Mouse (Mus musculus) testis, adult 2 months (tissue): ENCODE measurements around the gene Lsm6. TPM values are rescaled to one million over a fixed set of nuclear protein-coding genes. Genes with fewer than 3 reads are reported as not detected.

Experiments used
- H3K27ac ChIP-seq: fragments of 200-500 bp; 2 replicates; pipeline ENCODE4 v1.5.1; 2012; ENCODE audit warnings: low read depth, low read length; ENCODE audit not compliant: control insufficient read depth, insufficient read depth
- H3K27me3 ChIP-seq: fragments of 200-500 bp; 2 replicates; pipeline ENCODE4 v1.6.1; 2012; ENCODE audit warnings: mild to moderate bottlenecking, low read length, moderate library complexity; ENCODE audit not compliant: control insufficient read depth, insufficient read depth
- H3K36me3 ChIP-seq: fragments of 200-500 bp; 2 replicates; pipeline ENCODE4 v1.6.1; 2012; ENCODE audit warnings: mild to moderate bottlenecking, low read length; ENCODE audit not compliant: control insufficient read depth, insufficient read depth
- H3K4me1 ChIP-seq: fragments of 200-500 bp; 2 replicates; pipeline ENCODE4 v1.6.1; 2012; ENCODE audit warnings: low read length; ENCODE audit not compliant: control insufficient read depth, insufficient read depth
- H3K4me3 ChIP-seq: fragments of 200-500 bp; 2 replicates; pipeline ENCODE4 v1.5.1; 2012; ENCODE audit warnings: low read depth, mild to moderate bottlenecking, low read length, moderate library complexity, mixed read lengths; ENCODE audit not compliant: control insufficient read depth
- CTCF ChIP-seq: fragments of 200-500 bp; IDR thresholded peaks from 2 replicates; pipeline ENCODE4 v1.5.1; 2012; ENCODE audit warnings: low read depth, mild to moderate bottlenecking, inconsistent platforms, low read length, moderate library complexity; ENCODE audit not compliant: control insufficient read depth, insufficient read depth, insufficient replicate concordance
- POLR2A ChIP-seq: fragments of 200-500 bp; IDR thresholded peaks from 2 replicates; pipeline ENCODE4 v1.6.1; 2012; ENCODE audit warnings: low read depth, mild to moderate bottlenecking, inconsistent platforms, low read length, moderate library complexity; ENCODE audit not compliant: control insufficient read depth
- polyA plus RNA-seq: library from polyadenylated mRNA; depleted of rRNA; stranded (reverse); fragments of >200 nt; gene quantifications from 2 replicates; pipeline ENCODE4 v1.2.3, GENCODE M21; 2012; rRNA removed

The Lsm6 gene
- polyA plus RNA-seq: 4.5 and 8.4 TPM in 2 replicates

DNA sequence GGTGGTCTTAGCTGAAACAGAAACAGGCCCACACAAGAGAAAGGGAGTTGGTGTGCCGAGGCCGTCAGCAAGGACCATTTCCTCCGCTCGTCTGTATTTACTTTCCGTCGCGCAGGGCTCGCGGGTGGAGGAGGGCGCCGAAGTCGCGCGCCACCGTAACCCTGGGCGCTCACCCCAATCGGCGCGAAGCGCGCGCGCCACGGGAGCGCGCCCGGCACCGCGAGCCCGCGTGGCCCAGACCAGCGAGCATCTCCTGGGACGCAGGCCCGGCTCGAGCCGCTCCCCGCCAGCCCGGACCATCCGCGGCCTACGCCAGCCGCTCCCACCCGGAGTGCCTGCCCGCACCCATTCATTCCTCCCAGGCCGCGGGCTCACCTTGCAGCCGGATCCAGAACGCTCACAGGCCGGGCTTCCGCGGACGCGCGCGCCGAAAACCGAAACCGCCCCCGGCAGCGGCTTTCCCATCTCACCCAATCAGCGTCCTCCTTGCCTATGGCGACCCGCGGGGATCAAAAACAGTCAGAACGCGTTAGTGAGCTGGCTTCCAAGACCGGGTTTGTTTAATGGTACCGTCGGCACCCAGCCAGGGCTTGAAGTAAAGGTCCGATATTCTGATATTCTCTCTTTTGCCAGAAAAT is at the start of gene Lsm6:
Lsm6 (minus strand) TSS at position 468 of the 638 bp plus-strand sequence.
- no peaks in the 10 kb centered on the region; the same call in 1 of the 2 replicates for H3K4me1 ChIP-seq
- peak within 1 kb of the TSS; percentile 99 for H3K27ac ChIP-seq
- H3K27me3 ChIP-seq: no peaks in the 10 kb centered on the region
- peaks cover 1% of the 10 kb centered on the region; the same call in 1 of the 2 replicates for H3K36me3 ChIP-seq
- H3K4me3 ChIP-seq: peak within 1 kb of the TSS; percentile 99
- TF ChIP-seq POLR2A (no peak), CTCF (no peak)

DNA sequence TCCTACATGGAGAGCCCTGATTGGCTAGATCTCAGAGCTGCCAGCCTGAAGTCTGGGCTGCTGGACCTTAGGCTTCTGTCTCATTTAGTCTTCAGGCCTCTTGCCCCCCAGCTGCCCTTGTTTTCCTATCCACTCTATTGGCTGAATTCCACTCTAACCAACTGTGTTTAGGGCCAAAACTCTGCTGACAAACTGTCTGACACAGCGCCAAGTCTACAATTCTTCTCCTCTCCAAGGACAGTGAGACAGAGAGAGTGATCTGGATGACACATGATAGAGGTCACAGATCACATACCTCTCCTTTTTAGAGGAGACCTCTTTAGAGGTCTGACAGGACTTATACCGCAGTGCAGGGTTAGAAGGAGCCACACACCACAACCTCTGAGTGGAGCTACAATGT is 46.1 kb upstream of the Lsm6 start:
- H3K36me3 ChIP-seq: no peaks in the 10 kb centered on the region

DNA sequence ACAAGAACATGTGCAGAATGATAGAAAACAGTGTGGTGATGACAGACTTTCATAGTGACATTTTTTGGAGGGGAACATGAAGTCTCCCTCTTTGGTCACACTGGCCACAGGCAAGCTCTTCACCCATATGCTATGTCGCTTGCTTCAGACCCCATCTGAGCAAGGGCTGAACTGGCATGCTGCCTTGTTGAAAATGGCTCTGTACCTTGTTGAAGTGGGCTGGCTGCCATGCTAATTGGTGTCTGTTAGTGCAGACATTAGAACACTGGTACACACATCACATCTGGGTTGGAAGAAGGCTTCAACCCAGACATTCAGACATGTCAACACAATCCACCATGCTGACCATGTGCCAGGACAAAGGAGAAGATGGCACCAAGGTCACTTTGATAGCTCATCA is 42.1 kb upstream of the Lsm6 start:
- Histone ChIP-seq H3K36me3 (no peaks in the 10 kb centered on the region), H3K27me3 (no peaks in the 10 kb centered on the region), H3K4me1 (no peaks in the 10 kb centered on the region), H3K4me3 (no peak overlapping the region), H3K27ac (no peak overlapping the region)
- TF ChIP-seq POLR2A: no peak
- TF ChIP-seq CTCF: no peak

More for the DNA sequence above, 46.1 kb upstream of the Lsm6 start:
- no peak overlapping the region for H3K27ac ChIP-seq
- H3K4me3 ChIP-seq: no peak overlapping the region
- H3K27me3 ChIP-seq: no peaks in the 10 kb centered on the region
- no peak for TF ChIP-seq CTCF
- no peak for TF ChIP-seq POLR2A
- H3K4me1 ChIP-seq: no peaks in the 10 kb centered on the region

DNA sequence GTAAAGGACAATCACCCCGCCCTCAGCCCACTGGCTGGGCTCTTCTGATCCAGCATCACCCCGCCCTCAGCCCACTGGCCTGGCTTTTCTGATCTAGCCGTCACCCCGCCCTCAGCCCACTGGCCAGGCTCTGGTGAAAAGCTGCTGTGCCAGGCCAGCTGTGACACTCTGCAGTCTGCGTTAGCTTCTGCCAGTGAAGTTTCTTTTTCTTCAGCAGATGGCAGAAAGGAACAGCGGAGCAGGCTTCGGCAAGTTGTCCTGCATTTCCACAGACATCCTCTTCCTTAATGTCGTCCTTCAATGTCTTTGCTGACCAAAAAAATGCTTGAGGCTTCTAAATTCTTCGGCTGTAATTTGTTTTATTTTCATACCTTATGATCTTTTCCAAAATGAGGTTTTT is 41.1 kb upstream of the Lsm6 start:
- Histone ChIP-seq H3K4me3 (no peak overlapping the region), H3K27me3 (no peaks in the 10 kb centered on the region), H3K36me3 (no peaks in the 10 kb centered on the region), H3K27ac (no peak overlapping the region), H3K4me1 (no peaks in the 10 kb centered on the region)
- TF ChIP-seq POLR2A (no peak), CTCF (no peak)

DNA sequence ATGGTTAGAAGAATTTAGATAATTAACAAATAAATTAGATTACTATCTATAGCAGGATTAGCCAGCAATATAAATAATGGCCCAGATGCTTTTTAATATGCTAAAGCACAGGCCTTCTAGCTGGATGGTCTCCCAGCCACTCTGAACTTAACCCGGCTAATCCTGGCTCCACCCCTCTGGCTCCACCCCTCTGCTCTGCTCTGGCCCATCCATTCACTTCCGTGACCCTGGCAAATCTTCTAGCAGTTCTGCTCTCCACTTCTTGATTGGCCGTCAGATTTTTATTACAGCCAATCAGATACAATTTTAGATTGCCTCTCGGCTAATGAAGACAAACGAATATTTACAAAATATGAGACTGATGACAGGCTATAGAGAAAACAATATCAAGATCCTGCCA is 39.8 kb upstream of the Lsm6 start:
- Histone ChIP-seq H3K4me1 (no peaks in the 10 kb centered on the region), H3K27me3 (no peaks in the 10 kb centered on the region), H3K36me3 (no peaks in the 10 kb centered on the region), H3K4me3 (no peak overlapping the region), H3K27ac (no peak overlapping the region)
- no peak for TF ChIP-seq POLR2A
- TF ChIP-seq CTCF: no peak

DNA sequence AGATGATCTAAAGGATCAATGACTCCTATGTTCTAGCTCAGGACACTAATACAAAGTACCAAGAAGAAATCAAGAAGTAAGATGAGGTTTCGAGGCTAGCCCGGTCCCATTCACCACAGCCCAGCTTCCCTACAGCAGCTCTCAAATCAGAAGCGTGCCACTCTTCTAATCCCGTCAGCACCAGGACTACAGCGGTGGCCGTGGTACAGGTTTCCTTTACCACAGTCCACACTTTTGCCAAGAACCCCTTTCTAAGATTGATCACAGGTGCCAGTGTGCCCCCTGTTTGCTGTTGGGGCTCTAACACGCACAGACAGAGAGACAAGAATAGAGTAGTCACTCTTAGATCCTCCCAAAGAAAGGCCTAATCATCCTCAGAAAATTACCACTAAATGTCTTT is 36.5 kb upstream of the Lsm6 start:
- no peaks in the 10 kb centered on the region for H3K36me3 ChIP-seq
- no peaks in the 10 kb centered on the region for H3K27me3 ChIP-seq
- no peak overlapping the region for H3K4me3 ChIP-seq
- no peak for TF ChIP-seq POLR2A
- TF ChIP-seq CTCF: no peak
- H3K4me1 ChIP-seq: no peaks in the 10 kb centered on the region
- no peak overlapping the region for H3K27ac ChIP-seq

DNA sequence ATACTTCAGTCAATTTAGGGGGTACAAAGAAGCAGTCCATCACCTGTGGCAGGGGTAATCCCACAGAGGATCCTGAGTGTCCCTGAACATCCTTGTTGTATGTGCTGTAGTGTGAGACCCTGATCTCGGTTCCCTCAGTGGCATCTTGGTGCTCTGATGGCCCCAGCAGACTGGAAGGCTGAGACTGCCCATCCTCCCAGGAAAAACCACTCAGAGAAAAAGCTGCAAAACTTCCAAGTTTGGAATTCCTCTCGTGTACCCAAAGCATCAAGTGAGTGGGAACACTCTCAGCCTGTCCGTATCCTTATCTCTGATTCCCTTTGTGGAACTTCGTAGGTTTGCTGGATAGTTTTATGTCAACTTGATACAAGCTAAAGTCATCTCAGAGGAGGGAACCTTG is 31.3 kb upstream of the Lsm6 start:
- no peaks in the 10 kb centered on the region for H3K27me3 ChIP-seq
- no peak for TF ChIP-seq POLR2A
- TF ChIP-seq CTCF: no peak
- no peaks in the 10 kb centered on the region for H3K36me3 ChIP-seq
- no peak overlapping the region for H3K4me3 ChIP-seq
- no peak overlapping the region for H3K27ac ChIP-seq
- no peaks in the 10 kb centered on the region for H3K4me1 ChIP-seq
